Mouse (Mus musculus): ENCODE results near the gene Cyp2c68. TPM values are rescaled to one million over a fixed set of nuclear protein-coding genes. Genes with fewer than 3 reads are reported as not detected.
"Not testable (repeated sequence)": the region's sequence is repeated elsewhere in the genome, so short reads cannot be mapped to it uniquely, and the experiment has no call there.

Gene Cyp2c68
- total RNA-seq (2021), result not detected

- DNase-seq (ENCODE audit: low spot score), result no peak
- intact Hi-C loops (cut with DNase I), result no loop called here
Observed at GRCm38 (mm10) chr19:39740920-39741319, at the start of gene Cyp2c68. Gene Cyp2c68 (minus strand): TSS chr19:39741054.

GRCm38 (mm10) chr19:39785458-39785857 lies 44.6 kb upstream of the Cyp2c68 start:
- intact Hi-C loops (cut with DNase I); DNase-seq (ENCODE audit: low spot score): not testable (repeated sequence)

DNA sequence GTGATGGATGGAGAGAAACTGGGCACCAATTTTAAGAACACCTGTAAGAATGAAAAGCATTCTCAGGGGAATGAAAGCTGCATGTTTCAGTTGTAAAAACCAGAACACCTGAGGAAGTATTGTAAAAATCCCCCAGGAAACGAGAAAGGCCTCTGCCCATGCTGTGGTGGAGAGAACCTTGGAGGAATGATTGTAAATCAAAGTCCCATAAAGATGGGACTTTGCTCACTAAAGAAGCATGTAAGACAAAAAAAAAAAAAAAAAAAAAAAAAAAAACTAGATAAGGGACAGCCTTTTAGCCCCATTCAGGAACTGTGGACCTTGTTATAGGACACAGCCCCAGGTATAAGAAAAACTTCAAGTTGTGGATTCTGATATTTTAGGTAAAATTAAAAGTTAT lies 4.5 kb upstream of the Cyp2c68 start:
- intact Hi-C loops (cut with DNase I), result no loop called here
- no peak for DNase-seq (ENCODE audit: low spot score)

- DNase-seq (ENCODE audit: low spot score); intact Hi-C loops (cut with DNase I): not testable (repeated sequence)
Observed at GRCm38 (mm10) chr19:39744361-39744760, 3.5 kb upstream of the Cyp2c68 start.

GRCm38 (mm10) chr19:39711116-39711515 lies 29.7 kb downstream of the Cyp2c68 start:
- intact Hi-C loops (cut with DNase I); DNase-seq (ENCODE audit: low spot score): not testable (repeated sequence)

DNA sequence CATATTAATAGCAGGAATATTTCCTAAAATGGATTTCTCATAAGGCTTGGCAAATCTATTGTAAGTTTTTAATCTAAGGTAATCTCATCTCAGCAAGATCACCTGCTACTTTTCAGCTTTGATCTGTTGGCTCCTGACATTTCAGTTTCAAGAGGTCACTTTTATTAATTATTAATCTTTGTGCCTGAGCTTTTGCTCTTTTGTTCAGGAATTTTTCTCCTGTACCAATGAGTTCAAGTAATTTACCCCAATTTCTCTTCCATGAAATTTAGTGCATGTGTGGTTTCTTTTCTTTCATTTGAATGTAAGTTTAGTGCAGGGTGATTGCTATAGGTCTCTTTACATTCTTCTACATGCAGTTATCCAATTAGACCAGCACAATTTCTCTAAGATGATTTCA lies 75.2 kb downstream of the Cyp2c68 start:
- DNase-seq (ENCODE audit: low spot score); intact Hi-C loops (cut with DNase I): not testable (repeated sequence)

DNA sequence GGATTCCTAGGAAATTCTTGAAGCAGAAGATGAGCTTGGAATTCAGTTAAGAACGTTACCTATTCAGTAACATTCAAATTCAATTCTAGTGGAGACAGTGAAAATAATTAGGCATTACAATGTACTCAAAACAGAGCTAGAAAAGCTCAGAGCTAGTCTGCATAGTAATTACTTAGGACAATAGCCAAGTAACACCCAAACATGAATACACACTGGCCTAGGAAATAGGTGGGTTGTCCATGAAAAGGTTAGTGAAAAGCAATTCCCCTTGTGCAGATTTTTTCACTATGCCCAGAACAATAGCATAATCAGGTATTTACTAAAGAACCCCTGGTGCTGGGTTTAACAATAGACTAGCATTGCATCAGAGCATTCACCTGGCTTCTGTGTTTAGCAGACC lies 88.5 kb downstream of the Cyp2c68 start:
- DNase-seq (ENCODE audit: low spot score), result no peak
- intact Hi-C loops (cut with DNase I), result no loop called here

GRCm38 (mm10) chr19:39648938-39649337 lies 91.9 kb downstream of the Cyp2c68 start, which contains the start of gene Cyp2c67:
Gene Cyp2c67 (minus strand): TSS chr19:39649051.
- no peak for DNase-seq (ENCODE audit: low spot score)
- intact Hi-C loops (cut with DNase I), result no loop called here

DNA sequence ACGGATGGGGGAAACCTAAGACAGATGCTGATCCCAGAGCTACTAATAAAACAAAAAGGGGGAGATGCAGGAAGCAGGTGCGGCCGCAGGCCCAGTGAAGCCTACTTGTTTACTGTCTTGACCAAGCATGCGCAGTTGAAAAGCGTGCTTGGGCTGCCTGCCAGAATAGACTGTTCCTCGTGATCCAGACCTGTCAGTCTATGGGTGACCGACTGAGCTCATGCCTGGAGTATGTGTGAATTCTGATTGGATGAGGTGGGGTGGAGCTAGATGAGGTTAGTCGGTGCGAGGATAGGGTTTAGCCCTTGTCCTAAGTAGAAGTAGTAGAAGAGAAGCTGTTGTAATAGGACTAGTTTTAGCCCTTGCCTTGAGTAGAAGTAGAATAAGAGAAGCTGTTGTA lies 93.3 kb downstream of the Cyp2c68 start:
- DNase-seq (ENCODE audit: low spot score), result no peak
- intact Hi-C loops (cut with DNase I), result no loop called here

DNA sequence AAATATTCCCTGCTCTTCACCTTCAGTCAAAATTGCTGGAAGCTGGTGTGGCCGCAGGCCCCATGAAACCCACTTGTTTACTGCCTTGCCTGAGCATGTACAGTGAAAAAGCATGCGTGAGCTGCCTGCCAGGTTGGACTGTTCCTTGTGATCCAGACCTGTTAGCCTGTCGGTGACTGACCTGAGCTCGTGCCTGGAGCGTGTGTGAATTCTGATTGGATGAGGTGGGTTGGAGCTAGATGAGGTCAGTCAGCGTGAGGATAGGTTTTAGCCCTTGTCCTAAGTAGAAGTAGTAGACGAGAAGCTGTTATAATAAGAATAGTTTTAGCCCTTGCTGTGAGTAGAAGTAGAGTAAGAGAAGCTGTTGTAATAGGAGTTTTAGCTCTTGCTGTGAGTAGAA lies 96.3 kb downstream of the Cyp2c68 start:
- DNase-seq (ENCODE audit: low spot score); intact Hi-C loops (cut with DNase I): not testable (repeated sequence)

Other genes starting within 250 kb of the Cyp2c68 start
- gene Cyp2c39, start 230.2 kb downstream of the Cyp2c68 start, total RNA-seq (2021), result not detected
- not detected for gene Cyp2c67, start 92.0 kb downstream of the Cyp2c68 start, total RNA-seq (2021)
- gene Cyp2c40, start 71.8 kb upstream of the Cyp2c68 start, total RNA-seq (2021), result not detected
- not detected for gene Cyp2c69, start 145.7 kb upstream of the Cyp2c68 start, total RNA-seq (2021)

Measured in heart, postnatal 25 days (tissue).